Mouse (Mus musculus): ENCODE measurements around the gene Lhpp. TPM values are rescaled to one million over a fixed set of nuclear protein-coding genes. Genes with fewer than 3 reads are reported as not detected.

The Lhpp gene
- polyA plus RNA-seq, 1 experiment, result 36.1 TPM

DNA sequence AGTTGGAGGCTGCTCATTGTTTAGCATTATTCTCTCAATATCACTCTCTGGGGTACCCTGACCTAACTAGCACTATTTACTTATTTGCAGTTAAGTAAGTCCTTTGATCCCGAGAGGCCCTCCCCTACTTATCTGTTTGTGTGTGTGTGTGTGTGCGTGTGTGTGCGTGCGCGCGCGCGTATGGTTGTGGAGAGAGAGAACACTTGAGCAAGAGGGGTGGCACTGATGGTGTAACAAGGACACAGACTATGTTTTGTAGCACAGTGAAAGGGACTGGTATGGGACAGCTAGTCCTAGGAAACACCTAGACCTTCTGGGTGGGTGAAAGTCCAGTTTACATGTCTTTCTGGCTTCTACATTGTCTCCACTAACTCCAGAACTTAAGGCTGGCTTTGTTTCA is 1.1 kb downstream of the Lhpp start:
- Histone ChIP-seq H3K27ac (ENCODE audit: insufficient read depth, low read depth, low read length) (no peak overlapping the region), H3K4me1 (ENCODE audit: control insufficient read depth, insufficient read depth, insufficient read length, low read length) (peaks cover 4% of the 10 kb centered on the region; the same call in 1 of the 2 replicates), H3K36me3 (ENCODE audit: control insufficient read depth, insufficient read depth, low read length) (no peaks in the 10 kb centered on the region), H3K27me3 (ENCODE audit: control insufficient read depth, insufficient read depth, low read length) (no peaks in the 10 kb centered on the region), H3K4me3 (ENCODE audit: low read depth, low read length) (no peak overlapping the region)
- WGBS, result 44% methylated on average over 8 of the region's 8 CpGs
- TF ChIP-seq CTCF (IDR thresholded peaks at IDR 0.05; ENCODE audit: extremely low read depth, insufficient read length, insufficient replicate concordance, low read depth, low read length) (no peak), POLR2A (IDR thresholded peaks at IDR 0.05; ENCODE audit: low read depth, low read length) (no peak)

DNA sequence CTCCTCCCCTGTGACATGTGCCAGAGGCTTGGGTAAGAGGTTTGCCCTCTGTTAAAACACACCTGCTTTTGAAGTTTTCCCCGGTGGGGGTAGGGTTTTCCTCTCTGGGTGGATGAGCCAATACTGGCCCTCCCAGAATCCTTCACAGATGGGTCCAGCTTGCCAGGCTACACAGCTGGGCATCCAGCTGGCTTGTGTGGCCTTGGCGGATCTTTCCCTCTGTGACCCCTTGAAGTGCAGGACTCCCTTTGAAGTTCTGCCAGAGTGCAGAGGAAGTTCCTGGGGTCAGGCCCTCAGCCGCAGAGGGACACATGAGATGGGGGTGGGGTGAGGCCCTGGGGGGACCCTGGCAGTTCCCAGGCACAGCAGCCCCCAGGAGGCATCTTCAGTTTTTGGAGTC is 4.9 kb downstream of the Lhpp start:
- Histone ChIP-seq H3K4me1 (ENCODE audit: control insufficient read depth, insufficient read depth, insufficient read length, low read length) (peaks cover 4% of the 10 kb centered on the region; the same call in 1 of the 2 replicates), H3K4me3 (ENCODE audit: low read depth, low read length) (no peak overlapping the region), H3K27ac (ENCODE audit: insufficient read depth, low read depth, low read length) (no peak overlapping the region), H3K27me3 (ENCODE audit: control insufficient read depth, insufficient read depth, low read length) (no peaks in the 10 kb centered on the region), H3K36me3 (ENCODE audit: control insufficient read depth, insufficient read depth, low read length) (no peaks in the 10 kb centered on the region)
- WGBS, result 44% methylated on average over 3 of the region's 3 CpGs
- TF ChIP-seq POLR2A (IDR thresholded peaks at IDR 0.05; ENCODE audit: low read depth, low read length) (no peak), CTCF (IDR thresholded peaks at IDR 0.05; ENCODE audit: extremely low read depth, insufficient read length, insufficient replicate concordance, low read depth, low read length) (no peak)

- WGBS, result 85% methylated on average over 6 of the region's 6 CpGs
- no peaks in the 10 kb centered on the region for H3K36me3 ChIP-seq (ENCODE audit: control insufficient read depth, insufficient read depth, low read length)
- H3K4me3 ChIP-seq (ENCODE audit: low read depth, low read length), result no peak overlapping the region
- no peaks in the 10 kb centered on the region for H3K27me3 ChIP-seq (ENCODE audit: control insufficient read depth, insufficient read depth, low read length)
- no peak overlapping the region for H3K27ac ChIP-seq (ENCODE audit: insufficient read depth, low read depth, low read length)
- TF ChIP-seq POLR2A (IDR thresholded peaks at IDR 0.05; ENCODE audit: low read depth, low read length), result no peak
- no peak for TF ChIP-seq CTCF (IDR thresholded peaks at IDR 0.05; ENCODE audit: extremely low read depth, insufficient read length, insufficient replicate concordance, low read depth, low read length)
- peaks cover 2% of the 10 kb centered on the region; the same call in 1 of the 2 replicates for H3K4me1 ChIP-seq (ENCODE audit: control insufficient read depth, insufficient read depth, insufficient read length, low read length)
Measured at GRCm38 (mm10) chr7:132616391-132616790, 6.0 kb downstream of the Lhpp start.

DNA sequence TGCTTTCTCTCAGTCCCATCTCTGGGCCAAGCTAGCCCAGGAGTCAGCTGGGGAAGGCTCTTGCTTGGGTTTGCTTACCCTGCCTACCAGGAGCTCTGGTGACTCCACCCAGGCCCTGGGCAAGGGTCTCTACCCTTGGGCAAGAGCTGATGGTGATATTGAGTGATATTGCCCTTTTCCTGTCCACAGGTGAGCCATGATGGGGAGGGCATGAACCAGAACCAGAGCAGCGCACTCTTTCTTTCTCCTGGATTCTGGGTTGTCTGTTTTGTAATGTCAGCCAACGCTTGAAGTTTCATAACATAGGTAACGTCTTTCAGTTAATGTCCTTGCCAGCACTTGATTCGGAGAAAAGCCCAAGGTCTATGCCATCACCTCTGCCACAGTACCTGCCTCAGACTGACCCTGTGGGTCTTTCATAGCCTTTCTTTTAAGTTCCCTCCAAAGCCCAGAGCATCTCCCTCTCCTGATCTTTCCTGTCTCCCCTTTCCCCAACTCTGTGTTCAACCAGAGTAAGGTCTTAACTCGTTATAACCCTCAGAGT is 6.7 kb downstream of the Lhpp start:
- TF ChIP-seq POLR2A (IDR thresholded peaks at IDR 0.05; ENCODE audit: low read depth, low read length), result no peak
- no peak for TF ChIP-seq CTCF (IDR thresholded peaks at IDR 0.05; ENCODE audit: extremely low read depth, insufficient read length, insufficient replicate concordance, low read depth, low read length)
- no peak overlapping the region for H3K27ac ChIP-seq (ENCODE audit: insufficient read depth, low read depth, low read length)
- H3K36me3 ChIP-seq (ENCODE audit: control insufficient read depth, insufficient read depth, low read length), result no peaks in the 10 kb centered on the region
- 87% methylated on average over 5 of the region's 5 CpGs for WGBS
- no peak overlapping the region for H3K4me3 ChIP-seq (ENCODE audit: low read depth, low read length)
- H3K27me3 ChIP-seq (ENCODE audit: control insufficient read depth, insufficient read depth, low read length), result no peaks in the 10 kb centered on the region
- H3K4me1 ChIP-seq (ENCODE audit: control insufficient read depth, insufficient read depth, insufficient read length, low read length), result no peaks in the 10 kb centered on the region

DNA sequence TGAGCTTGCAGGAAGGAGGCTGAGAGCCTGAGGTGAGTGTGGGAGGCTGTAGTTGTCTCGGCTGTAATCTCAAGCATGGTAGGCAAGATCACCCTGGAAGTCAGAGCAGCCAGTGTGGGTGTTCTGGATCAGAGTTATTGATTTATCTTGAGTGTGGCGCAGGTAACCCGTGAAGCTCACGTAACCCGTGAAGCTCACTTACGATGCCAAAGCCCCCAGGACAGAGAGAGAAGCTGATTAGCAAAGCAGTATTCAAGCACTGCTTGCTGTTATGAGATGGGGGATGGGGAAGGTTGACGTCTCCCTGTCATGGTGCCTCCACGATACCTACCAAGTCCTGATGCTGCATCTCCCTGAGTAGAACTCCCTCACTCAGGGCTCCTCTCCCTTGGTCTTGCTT is 9.1 kb downstream of the Lhpp start:
- Histone ChIP-seq H3K27me3 (ENCODE audit: control insufficient read depth, insufficient read depth, low read length) (no peaks in the 10 kb centered on the region), H3K4me1 (ENCODE audit: control insufficient read depth, insufficient read depth, insufficient read length, low read length) (no peaks in the 10 kb centered on the region), H3K36me3 (ENCODE audit: control insufficient read depth, insufficient read depth, low read length) (no peaks in the 10 kb centered on the region), H3K27ac (ENCODE audit: insufficient read depth, low read depth, low read length) (no peak overlapping the region), H3K4me3 (ENCODE audit: low read depth, low read length) (no peak overlapping the region)
- WGBS, result 97% methylated on average over 8 of the region's 8 CpGs
- TF ChIP-seq CTCF (IDR thresholded peaks at IDR 0.05; ENCODE audit: extremely low read depth, insufficient read length, insufficient replicate concordance, low read depth, low read length) (no peak), POLR2A (IDR thresholded peaks at IDR 0.05; ENCODE audit: low read depth, low read length) (no peak)

- no peaks in the 10 kb centered on the region for H3K27me3 ChIP-seq (ENCODE audit: control insufficient read depth, insufficient read depth, low read length)
- no peaks in the 10 kb centered on the region for H3K36me3 ChIP-seq (ENCODE audit: control insufficient read depth, insufficient read depth, low read length)
- no peaks in the 10 kb centered on the region for H3K4me1 ChIP-seq (ENCODE audit: control insufficient read depth, insufficient read depth, insufficient read length, low read length)
- H3K4me3 ChIP-seq (ENCODE audit: low read depth, low read length), result no peak overlapping the region
- no peak for TF ChIP-seq POLR2A (IDR thresholded peaks at IDR 0.05; ENCODE audit: low read depth, low read length)
- no peak for TF ChIP-seq CTCF (IDR thresholded peaks at IDR 0.05; ENCODE audit: extremely low read depth, insufficient read length, insufficient replicate concordance, low read depth, low read length)
- no peak overlapping the region for H3K27ac ChIP-seq (ENCODE audit: insufficient read depth, low read depth, low read length)
- WGBS, result 91% methylated on average over 15 of the region's 15 CpGs
Measured at GRCm38 (mm10) chr7:132619975-132620918, 9.8 kb downstream of the Lhpp start.

- Histone ChIP-seq H3K36me3 (ENCODE audit: control insufficient read depth, insufficient read depth, low read length) (no peaks in the 10 kb centered on the region), H3K4me3 (ENCODE audit: low read depth, low read length) (no peak overlapping the region), H3K4me1 (ENCODE audit: control insufficient read depth, insufficient read depth, insufficient read length, low read length) (no peaks in the 10 kb centered on the region), H3K27me3 (ENCODE audit: control insufficient read depth, insufficient read depth, low read length) (no peaks in the 10 kb centered on the region), H3K27ac (ENCODE audit: insufficient read depth, low read depth, low read length) (no peak overlapping the region)
- WGBS, result 86% methylated on average over 10 of the region's 10 CpGs
- TF ChIP-seq CTCF (IDR thresholded peaks at IDR 0.05; ENCODE audit: extremely low read depth, insufficient read length, insufficient replicate concordance, low read depth, low read length) (no peak), POLR2A (IDR thresholded peaks at IDR 0.05; ENCODE audit: low read depth, low read length) (no peak)
Measured at GRCm38 (mm10) chr7:132624161-132624560, 13.7 kb downstream of the Lhpp start.

All from small intestine, adult 2 months (tissue).